ENCODE assay signal across 12 mouse cellular contexts in the genomic region with DNA sequence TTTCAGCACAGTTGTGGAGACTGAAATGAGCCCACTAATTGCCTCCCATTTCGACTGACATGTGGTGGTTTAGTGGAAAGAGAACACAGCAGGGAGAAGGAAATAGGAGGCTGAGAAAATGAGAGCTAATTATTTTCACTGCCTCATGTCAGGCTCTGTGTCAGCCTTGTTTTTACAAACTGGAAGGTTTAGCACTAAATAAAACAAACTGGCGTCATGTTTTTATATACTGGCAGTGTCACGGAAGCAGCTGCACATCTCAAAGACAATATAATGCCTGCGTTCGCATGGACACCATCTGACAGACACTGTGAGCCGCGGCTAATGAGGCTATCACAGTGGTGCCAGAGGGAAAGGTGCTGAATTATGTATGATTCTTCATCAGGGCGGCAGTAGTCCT. TPM values are rescaled to one million over a fixed set of nuclear protein-coding genes. Genes with fewer than 3 reads are reported as not detected.
DNase-seq lines count a peak whose midpoint lies in the region; ATAC-seq and TF ChIP-seq lines count a peak whose summit lies in the region.
"Had no signal": no experiment of that assay in that cellular context is flagged by ENCODE, and none has a peak within 500 bp of the region (broad histone marks: within the 10 kb centered on the region; RNA-seq: fewer than 3 reads in every experiment).

No protein-coding gene starts in this region.

- no peak for TF ChIP-seq POLR2A in lung, adult 2 months (IDR thresholded peaks at IDR 0.05; ENCODE audit: borderline replicate concordance, extremely low read depth, low read depth, low read length)

- 6% methylated on average over 8 of the region's 8 CpGs for WGBS in forebrain, postnatal 0 days
- WGBS in limb, embryonic 15.5 days: 21% methylated on average over 8 of the region's 8 CpGs
- 67% methylated on average over 8 of the region's 8 CpGs for WGBS in lung, adult 2 months

- H3K4me1 ChIP-seq in forebrain, postnatal 0 days (ENCODE audit: insufficient read depth): peaks cover 7% of the 10 kb centered on the region
- no peaks in the 10 kb centered on the region for H3K4me1 ChIP-seq in limb, embryonic 15.5 days
- H3K4me1 ChIP-seq in lung, adult 2 months (ENCODE audit: control insufficient read depth, insufficient read depth, low read length): no peaks in the 10 kb centered on the region

- intact Hi-C loops in left cerebral cortex, postnatal 14 days (cut with DNase I): no loop called here

- peak overlapping the region; percentile 28; the same call in 1 of the 2 replicates for H3K9ac ChIP-seq in forebrain, postnatal 0 days
- H3K9ac ChIP-seq in limb, embryonic 15.5 days: no peak overlapping the region

- TF ChIP-seq CTCF in forebrain, postnatal 0 days (IDR thresholded peaks at IDR 0.05; ENCODE audit: low read depth): no peak
- no peak for TF ChIP-seq CTCF in lung, adult 2 months (IDR thresholded peaks at IDR 0.05; ENCODE audit: insufficient read depth, low read length)

- no peaks in the 10 kb centered on the region for H3K36me3 ChIP-seq in forebrain, postnatal 0 days (ENCODE audit: insufficient read depth)
- H3K36me3 ChIP-seq in limb, embryonic 15.5 days: no peaks in the 10 kb centered on the region

- H3K27ac ChIP-seq in forebrain, postnatal 0 days (ENCODE audit: low read depth, low read length): peak overlapping the region; percentile 71
- H3K27ac ChIP-seq in limb, embryonic 15.5 days: no peak overlapping the region
- H3K27ac ChIP-seq: macrophage had no signal

- H3K4me2 ChIP-seq in forebrain, postnatal 0 days (ENCODE audit: low read depth): peak overlapping the region; percentile 40
- H3K4me2 ChIP-seq in limb, embryonic 15.5 days: 0 out of 2 replicates have a peak overlapping the region, but pooled peaks have one; percentile 2

- peak; percentile 96 for ATAC-seq in forebrain, postnatal 0 days
- ATAC-seq in limb, embryonic 15.5 days (ENCODE audit: insufficient number of reproducible peaks, low FRiP score, low TSS enrichment, low read depth): no peak
- ATAC-seq: activated CD4-positive, CD25-positive, alpha-beta regulatory T cell, adult 4 months had no signal

- DNase-seq in left cerebral cortex, postnatal 14 days (ENCODE audit: low spot score in 2 of 2): peak; percentile 10 to 40
- DNase-seq in left cerebral cortex, adult 18-20 months (ENCODE audit: low spot score in 2 of 2): no peak
- DNase-seq in forebrain, postnatal 0 days: peak; percentile 80
- peak; percentile 42 to 66 for DNase-seq in right cerebral cortex, postnatal 10 days (ENCODE audit: low spot score in 2 of 2)
- DNase-seq in natural killer cell, adult 2 months (ENCODE audit: low spot score in 2 of 2): no peak
- DNase-seq in lung, adult 2 months: no peak
- DNase-seq in testis, postnatal 10 days (ENCODE audit: low spot score): no peak
- DNase-seq: kidney, adult 9 months; spleen, adult 18-20 months had no signal

- H3K4me3 ChIP-seq in forebrain, postnatal 0 days (ENCODE audit: low read depth, low read length): peak overlapping the region; percentile 1; the same call in 1 of the 2 replicates
- H3K4me3 ChIP-seq in limb, embryonic 15.5 days: no peak overlapping the region
- no peak overlapping the region for H3K4me3 ChIP-seq in lung, adult 2 months (replicated peaks; ENCODE audit: extremely low read depth, low read depth, low read length)

- no peaks in the 10 kb centered on the region for H3K27me3 ChIP-seq in forebrain, postnatal 0 days (ENCODE audit: insufficient read depth, low read length)
- H3K27me3 ChIP-seq in limb, embryonic 15.5 days: peaks cover 3% of the 10 kb centered on the region; the same call in 1 of the 2 replicates

- no peaks in the 10 kb centered on the region for H3K9me3 ChIP-seq in forebrain, postnatal 0 days (ENCODE audit: low read length)
- no peaks in the 10 kb centered on the region for H3K9me3 ChIP-seq in limb, embryonic 15.5 days

RNA-seq across cellular contexts. Expression of a gene that starts 49.2 kb away (rescaled TPM):
- 1 to 10 TPM; 5.4 to 6.1 TPM for total RNA-seq in left cerebral cortex, postnatal 14 days (2021)
- total RNA-seq in left cerebral cortex, adult 18-20 months (2021): 1 to 10 TPM; 3.2 to 4.0 TPM
- total RNA-seq in forebrain, postnatal 0 days (2014; rRNA removed): 21.9 and 28.9 TPM in 2 replicates
- polyA plus RNA-seq in forebrain, postnatal 0 days (2015; fragmentation: Nextera tagmentation; extraction: Ambion mirVana): 15.6 and 20.6 TPM in 2 replicates
- polyA plus RNA-seq in limb, embryonic 15.5 days (2015; fragmentation: Nextera tagmentation; extraction: Ambion mirVana): 113 and 119 TPM in 2 replicates
- polyA plus RNA-seq in lung, adult 2 months (2012; rRNA removed): 6.1 and 8.1 TPM in 2 replicates

Comparison
In these comparisons a context has a peak if more than half of its experiments do, and no peak if none do; other contexts are left out.
1. DNase-seq: peak in left cerebral cortex, postnatal 14 days (2 of 2), forebrain, postnatal 0 days (single experiment) and right cerebral cortex, postnatal 10 days (2 of 2); none in left cerebral cortex, adult 18-20 months (0 of 2), natural killer cell, adult 2 months (0 of 2), lung, adult 2 months (single experiment) and testis, postnatal 10 days (single experiment).